Mouse (Mus musculus) CH12.LX (cell line): ENCODE results near the gene Ppil2. TPM values are rescaled to one million over a fixed set of nuclear protein-coding genes. Genes with fewer than 3 reads are reported as not detected.

ENCODE experiments used
- DNase-seq: peaks from one replicate; pipeline ENCODE4 v3.0.0-alpha.2; 2013; ENCODE audit errors: extremely low read depth
- H3K27ac ChIP-seq: 2 replicates; pipeline ENCODE4 v1.5.1; 2012; ENCODE audit warnings: low read depth, mild to moderate bottlenecking, control low read depth, moderate library complexity; ENCODE audit not compliant: insufficient read depth
- H3K27me3 ChIP-seq: replicated peaks from 2 replicates; pipeline ENCODE3; 2012; ENCODE audit warnings: inconsistent platforms
- H3K36me3 ChIP-seq, 2 experiments: replicated peaks in 1 of 2; 2 replicates each; pipeline versions ENCODE3 to v1.6.1; 2012; ENCODE audit warnings: inconsistent platforms in 1 of 2, low read length in 1 of 2, mild to moderate bottlenecking in 1 of 2, mixed read lengths in 1 of 2, moderate library complexity in 1 of 2; ENCODE audit not compliant: control insufficient read depth in 1 of 2, insufficient read depth in 1 of 2
- H3K4me1 ChIP-seq, 2 experiments: 2 replicates each; pipeline ENCODE4 v1.6.1; 2012; ENCODE audit warnings: inconsistent platforms in 1 of 2, moderate library complexity in 1 of 2; ENCODE audit not compliant: insufficient read depth in 2 of 2, control insufficient read depth in 1 of 2
- H3K4me2 ChIP-seq: 2 replicates; pipeline ENCODE4 v1.6.1; 2012; ENCODE audit warnings: low read depth, mild to moderate bottlenecking, control low read depth; ENCODE audit not compliant: poor library complexity, insufficient read depth, severe bottlenecking
- H3K4me3 ChIP-seq, 3 experiments: fragments of 150-350 bp in 1 of 3; sonication (generic) in 1 of 3; replicated peaks in 1 of 3; 2 replicates each; pipeline versions ENCODE3 to v1.5.1; 2011 to 2012; ENCODE audit warnings: low read depth in 2 of 3, low read length in 2 of 3, mild to moderate bottlenecking in 2 of 3, moderate library complexity in 2 of 3, control low read depth in 1 of 3, improper control_type of control experiment in 1 of 3, inconsistent platforms in 1 of 3, mixed read lengths in 1 of 3; ENCODE audit not compliant: poor library complexity in 1 of 3
- H3K79me2 ChIP-seq: replicated peaks from 2 replicates; pipeline ENCODE4 v1.6.1; 2012; ENCODE audit warnings: mild to moderate bottlenecking, moderate library complexity; ENCODE audit not compliant: control insufficient read depth, poor library complexity, insufficient read depth, severe bottlenecking; ENCODE audit errors: extremely low read depth
- H3K9ac ChIP-seq: 2 replicates; pipeline ENCODE4 v1.6.1; 2012; ENCODE audit warnings: low read depth, mild to moderate bottlenecking, control low read depth, moderate library complexity; ENCODE audit not compliant: insufficient read depth
- H3K9me3 ChIP-seq: replicated peaks from 2 replicates; pipeline ENCODE3; 2012; ENCODE audit warnings: low read length, inconsistent platforms, mixed read lengths
- BHLHE40 ChIP-seq: IDR thresholded peaks from 2 replicates; pipeline ENCODE4 v1.6.1; 2011; ENCODE audit warnings: mild to moderate bottlenecking, low read depth, low read length, improper control_type of control experiment
- CHD1 ChIP-seq: IDR thresholded peaks from 2 replicates; pipeline ENCODE4 v1.6.1; 2012; ENCODE audit warnings: low read depth, low read length, improper control_type of control experiment, inconsistent platforms
- CTCF ChIP-seq, 2 experiments: IDR thresholded peaks in 1 of 2; conservative IDR thresholded peaks in 1 of 2; 2 replicates each; pipeline ENCODE4 v1.5.1; 2011 to 2012; ENCODE audit warnings: low read depth in 2 of 2, low read length in 2 of 2, improper control_type of control experiment in 1 of 2, inconsistent platforms in 1 of 2, mild to moderate bottlenecking in 1 of 2, moderate library complexity in 1 of 2
- E2F4 ChIP-seq: IDR thresholded peaks from 2 replicates; pipeline ENCODE4 v1.6.1; 2011; ENCODE audit warnings: low read depth, low read length, improper control_type of control experiment; ENCODE audit not compliant: insufficient replicate concordance
- ELF1 ChIP-seq: IDR thresholded peaks from 2 replicates; pipeline ENCODE4 v1.6.1; 2014; ENCODE audit warnings: low read depth, mild to moderate bottlenecking, inconsistent platforms, low read length, improper control_type of control experiment
- ETS1 ChIP-seq: conservative IDR thresholded peaks from 2 replicates; pipeline ENCODE4 v1.6.1; 2012; ENCODE audit warnings: low read depth, mild to moderate bottlenecking, inconsistent platforms, low read length, improper control_type of control experiment, moderate library complexity
- GABPA ChIP-seq: IDR thresholded peaks from 2 replicates; pipeline ENCODE4 v1.6.1; 2012; ENCODE audit warnings: low read depth, low read length, improper control_type of control experiment, inconsistent platforms; ENCODE audit not compliant: insufficient replicate concordance
- HCFC1 ChIP-seq: IDR thresholded peaks from 2 replicates; pipeline ENCODE4 v1.6.1; 2012; ENCODE audit warnings: low read depth, mild to moderate bottlenecking, inconsistent platforms, low read length, improper control_type of control experiment
- JUN ChIP-seq: IDR thresholded peaks from 2 replicates; pipeline ENCODE4 v1.6.1; 2011; ENCODE audit warnings: low read depth, mild to moderate bottlenecking, low read length, improper control_type of control experiment, moderate library complexity; ENCODE audit not compliant: insufficient read depth
- KAT2A ChIP-seq: IDR thresholded peaks from 2 replicates; pipeline ENCODE4 v1.6.1; 2012; ENCODE audit warnings: low read length, improper control_type of control experiment, inconsistent platforms; ENCODE audit not compliant: insufficient replicate concordance
- MXI1 ChIP-seq: IDR thresholded peaks from 2 replicates; pipeline ENCODE4 v1.6.1; 2011; ENCODE audit warnings: mild to moderate bottlenecking, low read depth, low read length, improper control_type of control experiment
- MYC ChIP-seq: IDR thresholded peaks from 2 replicates; pipeline ENCODE4 v1.6.1; 2011; ENCODE audit warnings: low read depth, mild to moderate bottlenecking, improper control_type of control experiment, low read length
- NELFE ChIP-seq: IDR thresholded peaks from 2 replicates; pipeline ENCODE4 v1.6.1; 2011; ENCODE audit warnings: low read depth, low read length, improper control_type of control experiment
- NRF1 ChIP-seq: IDR thresholded peaks from 2 replicates; pipeline ENCODE4 v1.6.1; 2014; ENCODE audit warnings: low read depth, mild to moderate bottlenecking, inconsistent platforms, low read length, improper control_type of control experiment, moderate library complexity
- POLR2A ChIP-seq: IDR thresholded peaks from 2 replicates; pipeline ENCODE4 v1.6.1; 2011; ENCODE audit warnings: low read depth, mild to moderate bottlenecking, improper control_type of control experiment, low read length
- POLR2AphosphoS2 ChIP-seq: IDR thresholded peaks from 2 replicates; pipeline ENCODE4 v1.6.1; 2011; ENCODE audit warnings: low read depth, low read length, improper control_type of control experiment
- RAD21 ChIP-seq: IDR thresholded peaks from 2 replicates; pipeline ENCODE4 v1.6.1; 2011; ENCODE audit warnings: low read depth, mild to moderate bottlenecking, low read length, improper control_type of control experiment, moderate library complexity
- RCOR1 ChIP-seq: conservative IDR thresholded peaks from 2 replicates; pipeline ENCODE4 v1.6.1; 2012; ENCODE audit warnings: low read depth, mild to moderate bottlenecking, inconsistent platforms, low read length, improper control_type of control experiment
- SMC3 ChIP-seq: IDR thresholded peaks from 2 replicates; pipeline ENCODE4 v1.6.1; 2011; ENCODE audit warnings: low read depth, low read length, improper control_type of control experiment
- UBTF ChIP-seq: IDR thresholded peaks from 2 replicates; pipeline ENCODE4 v1.6.1; 2012; ENCODE audit warnings: low read depth, mild to moderate bottlenecking, inconsistent platforms, low read length, improper control_type of control experiment, moderate library complexity
- ZC3H11A ChIP-seq: IDR thresholded peaks from 2 replicates; pipeline ENCODE4 v1.6.1; 2012; ENCODE audit warnings: low read depth, mild to moderate bottlenecking, inconsistent platforms, low read length, improper control_type of control experiment
- ZMIZ1 ChIP-seq: IDR thresholded peaks from 2 replicates; pipeline ENCODE4 v1.6.1; 2012; ENCODE audit warnings: low read depth, mild to moderate bottlenecking, inconsistent platforms, low read length, improper control_type of control experiment
- ZNF384 ChIP-seq: IDR thresholded peaks from 2 replicates; pipeline ENCODE4 v1.6.1; 2012; ENCODE audit warnings: low read depth, low read length, improper control_type of control experiment, inconsistent platforms
- dilution Hi-C: fragments of 300-500 bp; cut with MboI; formaldehyde crosslinking; loops from 2 replicates; pipeline ENCODE4 v1.14.3; 2020; ENCODE audit warnings: low sequenced_read_pairs; ENCODE audit not compliant: extremely low pct_unique_long_range_greater_than_20kb, extremely low pct_ligation_motif_present
- in situ Hi-C: fragments of 300-500 bp; cut with MboI; formaldehyde crosslinking; loops from 3 replicates; pipeline ENCODE4 v1.14.3; 2019; ENCODE audit warnings: low sequenced_read_pairs, low pct_ligation_motif_present, low pct_unique_long_range_greater_than_20kb, mixed read lengths
- polyA plus RNA-seq: library from polyadenylated mRNA; unstranded; fragments of >175 nt; gene quantifications from 2 replicates; pipeline ENCODE4 v1.2.1, GENCODE M21; 2012; ENCODE audit warnings: low read depth; ENCODE audit not compliant: insufficient read length
- total RNA-seq, 2 experiments: library from RNA; depleted of rRNA; stranded (reverse); fragments of 300-350 nt in 1 of 2; fragments of >200 nt in 1 of 2; gene quantifications; 2 replicates each; pipeline ENCODE4 v1.2.3; 2012 to 2014

Ppil2 gene
- total and polyA plus RNA-seq, 3 experiments = 82.9 to 102 (median 90.1) TPM

GRCm38 (mm10) chr16:17150520-17151258 is 39.6 kb upstream of the Ppil2 start:
- peaks cover 44 to 58% of the 10 kb centered on the region in 2 experiments for H3K36me3 ChIP-seq
- no peaks in the 10 kb centered on the region for H3K9me3 ChIP-seq
- H3K4me3 ChIP-seq = no peak overlapping the region

GRCm38 (mm10) chr16:17148084-17148483 is 37.0 kb upstream of the Ppil2 start:
- peak; percentile 87 for DNase-seq
- peaks cover 7 to 40% of the 10 kb centered on the region in 2 experiments for H3K4me1 ChIP-seq
- H3K4me2 ChIP-seq = peak overlapping the region; percentile 91
- peaks cover 22 to 54% of the 10 kb centered on the region in 2 experiments for H3K36me3 ChIP-seq
- no peaks in the 10 kb centered on the region for H3K27me3 ChIP-seq
- no peak for TF ChIP-seq E2F4
- TF ChIP-seq POLR2A = peak; percentile 60
- peak; percentile 64; the same call in 1 of the 2 replicates for TF ChIP-seq UBTF
- no peak for TF ChIP-seq GABPA
- TF ChIP-seq ELF1 = peak; percentile 56; the same call in 1 of the 2 replicates
- TF ChIP-seq CTCF (conservative IDR thresholded peaks at IDR 0.05 in 1 of 2, IDR thresholded peaks at IDR 0.05 in 1 of 2; ENCODE audit: low read depth in 2 of 2, low read length in 2 of 2) = peak in 1 of 2 experiments; percentile 70; a peak in 2 of 4 replicates
- TF ChIP-seq POLR2AphosphoS2 = no peak
- TF ChIP-seq MYC = peak; percentile 27; the same call in 1 of the 2 replicates
- TF ChIP-seq RCOR1 = no peak
- no peak for TF ChIP-seq MXI1
- TF ChIP-seq BHLHE40 = peak; percentile 80
- TF ChIP-seq ETS1 = no peak
- TF ChIP-seq SMC3 = peak; percentile 40
- TF ChIP-seq HCFC1 = peak; percentile 13
- no peak for TF ChIP-seq ZC3H11A
- 0 out of 2 replicates have a peak, but pooled peaks have one; percentile 33 for TF ChIP-seq CHD1
- dilution Hi-C loops = no loop called here
- H3K4me3 ChIP-seq = peak overlapping the region; percentile 73 to 83 (median 80)
- H3K79me2 ChIP-seq = peaks cover 4% of the 10 kb centered on the region; the same call in 1 of the 2 replicates
- in situ Hi-C loops = no loop called here
- H3K9me3 ChIP-seq = no peaks in the 10 kb centered on the region
- H3K9ac ChIP-seq = peak overlapping the region; percentile 64
- H3K27ac ChIP-seq = no peak overlapping the region

More at GRCm38 (mm10) chr16:17150520-17151258, 39.6 kb upstream of the Ppil2 start:
- Histone ChIP-seq H3K4me2 (no peak overlapping the region), H3K4me1 (peaks cover 7 to 24% of the 10 kb centered on the region in 2 experiments), H3K79me2 (peaks cover 4% of the 10 kb centered on the region), H3K9ac (no peak overlapping the region), H3K27ac (peak overlapping the region; percentile 2; the same call in 1 of the 2 replicates), H3K27me3 (no peaks in the 10 kb centered on the region)
- dilution Hi-C loops (no loop called here), in situ Hi-C loops (no loop called here)
- no peak for DNase-seq
- TF ChIP-seq ZC3H11A (no peak), SMC3 (no peak), RAD21 (no peak), ZMIZ1 (peak; percentile 1; the same call in 1 of the 2 replicates), ZNF384 (no peak), MYC (no peak), JUN (no peak), E2F4 (no peak), ELF1 (no peak), RCOR1 (no peak), NRF1 (no peak), POLR2AphosphoS2 (peak; percentile 74), KAT2A (no peak), BHLHE40 (no peak), HCFC1 (no peak), POLR2A (peak; percentile 35; the same call in 1 of the 2 replicates), NELFE (no peak)
